Mouse (Mus musculus) frontal cortex, postnatal 14 days (tissue): ENCODE data around the gene Slc22a2.
"Not testable (repeated sequence)": the region's sequence is repeated elsewhere in the genome, so short reads cannot be mapped to it uniquely, and the experiment has no call there.

Source experiments
- DNase-seq, 2 experiments: peaks; one replicate each; pipeline ENCODE4 v3.0.0; 2022; ENCODE audit warnings: low spot score in 2 of 2

Slc22a2 gene

GRCm38 (mm10) chr17:12630976-12631730, 47.2 kb downstream of the Slc22a2 start:
- no peak for DNase-seq

GRCm38 (mm10) chr17:12631771-12632600, 48.1 kb downstream of the Slc22a2 start:
- DNase-seq, result no peak

- no peak for DNase-seq
Observed at GRCm38 (mm10) chr17:12634814-12635213, 50.9 kb downstream of the Slc22a2 start.

- DNase-seq, result no peak
Observed at GRCm38 (mm10) chr17:12639585-12639984, 55.7 kb downstream of the Slc22a2 start.

GRCm38 (mm10) chr17:12641087-12641486, 57.2 kb downstream of the Slc22a2 start:
- no peak for DNase-seq

GRCm38 (mm10) chr17:12645461-12645860, 61.5 kb downstream of the Slc22a2 start:
- no peak for DNase-seq

- no peak for DNase-seq
Observed at GRCm38 (mm10) chr17:12652604-12653003, 68.7 kb downstream of the Slc22a2 start.

GRCm38 (mm10) chr17:12654061-12654460, 70.1 kb downstream of the Slc22a2 start:
- no peak for DNase-seq

GRCm38 (mm10) chr17:12655826-12656225, 71.9 kb downstream of the Slc22a2 start:
- DNase-seq, result no peak

- no peak for DNase-seq
Observed at GRCm38 (mm10) chr17:12658784-12659183, 74.9 kb downstream of the Slc22a2 start.

GRCm38 (mm10) chr17:12659233-12659632, 75.3 kb downstream of the Slc22a2 start:
- no peak for DNase-seq

GRCm38 (mm10) chr17:12660572-12661260, 76.8 kb downstream of the Slc22a2 start:
- no peak for DNase-seq

- DNase-seq, result no peak
Observed at GRCm38 (mm10) chr17:12664156-12664555, 80.2 kb downstream of the Slc22a2 start.

GRCm38 (mm10) chr17:12668478-12669362, 84.8 kb downstream of the Slc22a2 start:
- no peak for DNase-seq

GRCm38 (mm10) chr17:12669363-12669679, 85.4 kb downstream of the Slc22a2 start:
- no peak for DNase-seq

- DNase-seq, result no peak
Observed at GRCm38 (mm10) chr17:12671029-12671605, 87.2 kb downstream of the Slc22a2 start.

- no peak for DNase-seq
Observed at GRCm38 (mm10) chr17:12672285-12672790, 88.4 kb downstream of the Slc22a2 start.

GRCm38 (mm10) chr17:12673871-12674270, 89.9 kb downstream of the Slc22a2 start:
- no peak for DNase-seq

GRCm38 (mm10) chr17:12674980-12675379, 91.0 kb downstream of the Slc22a2 start:
- DNase-seq, result not testable (repeated sequence)

GRCm38 (mm10) chr17:12675646-12676045, 91.7 kb downstream of the Slc22a2 start, which contains the start of gene Slc22a1:
Slc22a1 (minus strand) TSS chr17:12675829.
- DNase-seq, result no peak

GRCm38 (mm10) chr17:12677139-12677538, 93.2 kb downstream of the Slc22a2 start:
- no peak for DNase-seq
